15 mouse cellular contexts compared by ENCODE assay signal in the genomic region with DNA sequence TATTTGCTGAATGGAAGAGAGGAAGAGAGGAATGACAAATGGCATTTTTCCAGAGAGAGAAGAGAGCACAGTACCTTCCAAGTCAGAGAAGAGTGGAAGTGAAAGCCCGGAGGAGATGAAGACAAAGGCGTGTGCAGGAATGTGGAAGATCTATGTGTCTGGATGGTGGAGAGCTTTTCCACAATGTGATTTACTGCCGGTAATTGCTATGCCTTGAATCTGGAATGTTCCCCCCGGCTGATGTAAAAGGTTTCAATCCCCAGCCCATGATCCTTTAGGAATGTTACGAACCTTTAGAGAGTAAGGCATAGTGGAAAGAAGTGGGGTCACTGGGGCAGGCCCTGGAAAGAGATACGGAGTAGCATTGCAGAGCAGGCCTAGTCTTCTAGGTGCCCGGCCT.
DNase-seq lines count a peak whose midpoint lies in the region.
"Had no signal": no experiment of that assay in that cellular context is flagged by ENCODE, and none has a peak within 500 bp of the region (broad histone marks: within the 10 kb centered on the region; RNA-seq: fewer than 3 reads in every experiment).

No protein-coding gene starts in this region.

- peak; percentile 18 for DNase-seq in embryo, embryonic 10.5 days (ENCODE audit: low spot score)
- DNase-seq in embryo, embryonic 9.5 days (ENCODE audit: extremely low spot score): no peak
- peak; percentile 14 for DNase-seq in R1 (ENCODE audit: low read depth, low spot score)
- DNase-seq in forelimb bud, embryonic 11.5 days (ENCODE audit: low read depth, low spot score): peak; percentile 33
- DNase-seq in right cerebral cortex, postnatal 10 days (ENCODE audit: low spot score in 2 of 2): no peak
- DNase-seq in cerebellum, adult 11 months: no peak
- DNase-seq: adrenal gland, adult 8-10 months; adrenal gland, postnatal 14 days; adrenal gland, postnatal 36 days; B cell, adult 2 months; cerebellum, adult 18-20 months; cerebellum, adult 8-10 months; cerebellum, adult 9-11 months; cerebellum, postnatal 14 days; cerebellum, postnatal 36 days had no signal

Comparison
In these comparisons a context has a peak if more than half of its experiments do, and no peak if none do; other contexts are left out.
1. DNase-seq: peak in embryo, embryonic 10.5 days (single experiment), R1 (single experiment) and forelimb bud, embryonic 11.5 days (single experiment); none in embryo, embryonic 9.5 days (single experiment), right cerebral cortex, postnatal 10 days (0 of 2) and cerebellum, adult 11 months (single experiment).